Mouse (Mus musculus) adrenal gland, postnatal 14 days (tissue): Measurements from ENCODE around the gene Map2k4. TPM values are rescaled to one million over a fixed set of nuclear protein-coding genes. Genes with fewer than 3 reads are reported as not detected.

ENCODE experiments used
- DNase-seq: peaks from one replicate; pipeline ENCODE4 v3.0.0; 2021; ENCODE audit warnings: mixed read lengths
- microRNA-seq, 2 experiments: library from miRNA; unstranded; fragments of <30 nt; microRNA quantifications; one replicate each; pipeline ENCODE4 v1.2.0; 2021
- total RNA-seq: library from RNA; stranded (reverse); gene quantifications from 2 replicates; pipeline ENCODE4 v1.2.3, GENCODE M21; 2021

The Map2k4 gene
- total RNA-seq, 1 experiment from 2014 or later, result 45.6 TPM

- no peak for DNase-seq
These were observed 81.3 kb downstream of the Map2k4 start for GRCm38 (mm10) chr11:65706784-65707183.

- no peak for DNase-seq
These were observed 81.9 kb downstream of the Map2k4 start for GRCm38 (mm10) chr11:65706176-65706575.

GRCm38 (mm10) chr11:65704861-65705260 lies 83.2 kb downstream of the Map2k4 start:
- DNase-seq, result no peak

DNA sequence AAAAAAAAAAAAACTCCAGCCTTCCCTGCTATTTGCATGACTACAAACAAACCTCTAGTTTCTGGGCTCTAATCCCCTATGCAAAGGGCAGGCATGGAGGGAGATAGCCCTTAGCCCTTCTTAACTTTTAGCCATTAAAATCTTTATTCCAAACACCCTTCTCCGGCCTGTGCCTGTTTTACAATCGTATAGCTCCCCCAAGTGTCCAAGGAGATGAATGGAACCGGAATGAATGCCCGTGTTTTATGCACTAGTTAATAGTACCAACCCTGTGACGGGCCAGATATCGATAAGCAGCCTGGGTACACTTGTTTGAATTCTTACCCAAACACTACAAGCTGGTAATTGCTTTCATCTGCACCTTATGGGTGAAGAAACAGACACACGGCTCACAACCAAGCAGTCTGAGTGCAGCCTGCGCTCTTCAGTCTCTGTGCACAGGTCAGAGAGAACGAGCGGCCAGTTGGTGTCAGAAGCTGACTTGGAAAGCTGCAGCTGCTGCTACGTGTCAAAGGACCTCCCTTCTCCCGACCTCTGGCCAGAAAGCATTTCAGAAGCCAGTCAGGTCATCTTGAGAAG lies 109.2 kb downstream of the Map2k4 start:
- DNase-seq, result peak; percentile 50

GRCm38 (mm10) chr11:65667348-65667969 lies 120.6 kb downstream of the Map2k4 start:
- no peak for DNase-seq

- DNase-seq, result no peak
These were observed 123.2 kb downstream of the Map2k4 start for GRCm38 (mm10) chr11:65664903-65665302.

- no peak for DNase-seq
These were observed 126.1 kb downstream of the Map2k4 start for GRCm38 (mm10) chr11:65661790-65662522.

- DNase-seq, result no peak
These were observed 134.2 kb downstream of the Map2k4 start for GRCm38 (mm10) chr11:65653932-65654331.

DNA sequence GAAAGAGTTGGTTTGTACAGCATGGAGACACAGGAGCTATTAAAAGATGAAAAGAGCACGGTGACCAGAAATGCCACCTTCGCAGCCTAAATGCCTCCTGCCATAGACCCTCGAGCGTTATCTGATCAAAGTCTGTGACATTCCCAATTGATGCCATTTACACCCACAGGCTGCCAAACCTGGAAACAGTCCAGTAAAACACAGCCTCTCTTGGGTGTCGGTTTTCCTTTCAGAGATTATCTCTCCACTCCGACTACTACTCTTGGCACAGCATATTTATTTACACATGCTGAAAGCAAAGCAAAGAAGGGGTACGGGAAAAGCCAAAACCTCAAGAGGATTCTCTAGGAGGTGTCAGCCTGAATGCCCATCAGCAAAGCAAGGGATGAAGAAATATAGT lies 136.7 kb downstream of the Map2k4 start:
- DNase-seq, result no peak

- DNase-seq, result no peak
These were observed 138.0 kb downstream of the Map2k4 start for GRCm38 (mm10) chr11:65649956-65650715.

DNA sequence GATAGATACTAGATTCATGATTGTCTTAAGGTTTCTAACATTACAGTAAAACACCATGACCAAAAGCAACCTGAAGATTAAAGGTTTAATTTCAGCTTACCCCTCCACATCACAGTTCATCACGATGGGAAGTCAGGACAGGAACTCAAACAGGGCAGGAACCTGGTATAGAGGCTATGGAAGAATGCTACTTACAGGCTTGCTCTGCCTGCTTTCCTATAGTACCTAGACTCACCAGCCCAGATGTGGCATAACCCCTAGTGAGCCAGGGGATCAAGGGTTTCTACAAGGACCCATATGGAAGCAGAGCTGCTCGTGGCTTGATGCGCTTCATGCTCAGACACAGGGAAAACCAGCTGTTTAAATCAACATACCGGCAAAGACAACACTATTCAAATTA lies 138.6 kb downstream of the Map2k4 start:
- no peak for DNase-seq

- no peak for DNase-seq
These were observed 141.8 kb downstream of the Map2k4 start for GRCm38 (mm10) chr11:65646314-65646713.

DNA sequence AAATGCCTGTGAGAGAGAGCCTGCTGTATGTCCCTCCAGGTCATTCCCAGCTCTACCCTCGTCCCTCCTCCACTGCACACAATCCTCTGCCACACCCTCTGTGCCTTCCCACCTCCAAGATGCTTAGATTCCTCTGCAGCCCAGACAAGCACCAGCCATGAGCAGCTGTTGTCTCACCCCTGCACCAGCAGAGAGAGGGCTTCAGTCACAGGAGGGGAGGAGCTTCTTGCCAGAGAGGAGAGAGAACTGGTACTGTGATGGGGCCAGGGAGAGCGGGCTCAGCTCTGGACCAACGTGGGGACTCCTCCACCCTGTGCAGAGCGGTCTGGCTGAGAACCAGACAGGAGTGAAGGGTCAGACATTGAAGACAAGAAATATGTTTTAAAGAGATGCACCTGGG lies 143.6 kb downstream of the Map2k4 start:
- DNase-seq, result no peak

DNA sequence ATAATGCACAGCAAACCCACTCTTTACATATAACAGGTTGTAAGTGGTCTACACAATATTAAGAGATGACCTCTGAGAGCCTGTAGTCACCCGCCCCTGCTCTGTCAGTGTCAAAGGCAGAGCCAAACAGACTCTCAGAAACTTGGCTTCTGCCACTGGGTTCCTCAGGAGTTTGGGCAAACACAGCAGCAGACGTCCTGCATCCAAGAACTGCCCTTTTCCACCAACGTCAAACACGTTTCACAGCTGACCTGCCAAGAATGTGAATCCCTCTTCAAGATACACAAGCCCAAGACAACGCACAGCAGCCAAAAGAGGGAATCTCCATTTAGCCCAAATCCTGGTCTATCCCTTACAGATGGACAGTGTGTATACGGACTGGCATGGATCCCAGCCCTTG lies 147.8 kb downstream of the Map2k4 start:
- no peak for DNase-seq

Small RNA genes lying within 50 kb of the gene (microRNA-seq; reads per million reads assigned to microRNA genes)
- 7,055 to 12,151 reads per million in 2 experiments for gene Mir744

Other genes starting within 250 kb of the Map2k4 start
- gene Zkscan6, start 18.9 kb upstream of the Map2k4 start, total RNA-seq, result 12.3 and 12.9 TPM in 2 replicates